In the genomic region with DNA sequence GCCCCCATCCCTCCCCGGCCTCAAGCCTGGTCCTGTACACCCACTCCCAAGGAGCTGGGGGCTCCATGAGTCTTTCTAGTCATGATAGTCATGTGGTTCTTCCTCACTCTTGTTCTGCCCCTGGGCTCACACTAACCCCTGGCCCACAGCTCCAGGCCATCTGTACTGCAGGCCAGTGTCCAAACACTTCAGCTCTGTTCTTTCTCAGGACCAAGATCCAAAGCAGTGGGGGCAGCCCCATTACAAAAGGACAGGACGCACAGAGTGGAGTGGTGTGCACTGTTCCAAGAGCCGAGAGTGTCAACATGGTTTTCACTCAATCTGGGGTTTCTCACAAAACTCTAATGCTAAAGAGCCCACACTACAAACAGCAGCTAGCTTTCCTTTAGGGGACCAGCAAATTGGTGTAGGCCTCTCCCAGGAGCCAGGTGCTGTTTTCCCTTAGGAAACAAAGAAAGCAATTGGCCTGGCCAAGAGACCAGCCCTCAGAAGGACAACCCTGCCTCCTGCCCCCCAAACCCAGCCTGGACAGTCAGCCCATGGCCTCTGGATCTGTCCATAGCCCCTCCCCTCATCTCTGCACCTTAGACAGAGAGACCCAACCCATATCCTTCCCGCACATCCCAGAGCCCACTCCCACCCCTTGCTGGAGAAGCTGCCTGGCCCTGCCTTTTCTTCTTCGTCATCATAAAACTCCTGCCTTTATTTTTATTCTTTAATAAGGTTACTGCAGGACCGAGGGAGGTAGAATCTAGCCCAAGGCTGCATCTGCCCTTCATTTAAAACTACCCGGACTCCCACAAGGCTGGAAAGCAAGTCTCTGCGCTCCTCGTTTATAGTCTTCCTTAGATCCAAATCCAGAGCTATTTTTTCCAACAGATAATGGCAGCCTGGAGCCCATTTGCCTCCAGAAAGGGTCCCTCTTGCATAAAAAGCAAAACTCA, we compare ENCODE assay signal across 11 mouse cellular contexts.
A peak's percentile ranks its signal among the peaks of the same experiment; 100 is the strongest.
DNase-seq lines count a peak whose midpoint lies in the region; ATAC-seq and TF ChIP-seq lines count a peak whose summit lies in the region.
"Had no signal": no experiment of that assay in that cellular context is flagged by ENCODE, and none has a peak within 500 bp of the region (broad histone marks: within the 10 kb centered on the region; RNA-seq: fewer than 3 reads in every experiment).

No protein-coding gene starts in this region.

- no peaks in the 10 kb centered on the region for H3K4me1 ChIP-seq in kidney, adult 2 months (ENCODE audit: control insufficient read depth, insufficient read depth, low read length)
- H3K4me1 ChIP-seq in embryonic facial prominence, embryonic 13.5 days: peaks cover 23% of the 10 kb centered on the region
- no peaks in the 10 kb centered on the region for H3K4me1 ChIP-seq in lung, postnatal 0 days (ENCODE audit: insufficient read depth, low read depth, low read length)
- H3K4me1 ChIP-seq in forebrain, embryonic 15.5 days: no peaks in the 10 kb centered on the region
- H3K4me1 ChIP-seq: hindbrain, embryonic 15.5 days; liver, embryonic 13.5 days had no signal

- no peak overlapping the region for H3K27ac ChIP-seq in kidney, adult 2 months (ENCODE audit: insufficient read depth, low read depth, low read length)
- peak overlapping the region; percentile 83 for H3K27ac ChIP-seq in embryonic facial prominence, embryonic 13.5 days
- no peak overlapping the region for H3K27ac ChIP-seq in lung, postnatal 0 days (ENCODE audit: low read length)
- H3K27ac ChIP-seq in forebrain, embryonic 15.5 days (replicated peaks): no peak overlapping the region
- H3K27ac ChIP-seq: hindbrain, embryonic 15.5 days; liver, embryonic 13.5 days had no signal

- no peaks in the 10 kb centered on the region for H3K36me3 ChIP-seq in kidney, adult 2 months (ENCODE audit: control insufficient read depth, insufficient read depth, low read length)
- H3K36me3 ChIP-seq in embryonic facial prominence, embryonic 13.5 days: no peaks in the 10 kb centered on the region
- no peaks in the 10 kb centered on the region for H3K36me3 ChIP-seq in lung, postnatal 0 days (ENCODE audit: insufficient read depth, low read length)
- H3K36me3 ChIP-seq in forebrain, embryonic 15.5 days: no peaks in the 10 kb centered on the region
- H3K36me3 ChIP-seq: hindbrain, embryonic 15.5 days; liver, embryonic 13.5 days had no signal

- TF ChIP-seq POLR2A in kidney, adult 2 months (IDR thresholded peaks at IDR 0.05; ENCODE audit: low read depth, low read length): no peak

- no peaks in the 10 kb centered on the region for H3K27me3 ChIP-seq in kidney, adult 2 months (replicated peaks; ENCODE audit: control insufficient read depth, insufficient read depth, low read length)
- no peaks in the 10 kb centered on the region for H3K27me3 ChIP-seq in embryonic facial prominence, embryonic 13.5 days
- no peaks in the 10 kb centered on the region for H3K27me3 ChIP-seq in lung, postnatal 0 days (replicated peaks; ENCODE audit: insufficient read depth, low read length)
- H3K27me3 ChIP-seq in forebrain, embryonic 15.5 days: no peaks in the 10 kb centered on the region
- H3K27me3 ChIP-seq: CH12.LX; hindbrain, embryonic 15.5 days; liver, embryonic 13.5 days had no signal

- H3K9me3 ChIP-seq in embryonic facial prominence, embryonic 13.5 days: no peaks in the 10 kb centered on the region
- no peaks in the 10 kb centered on the region for H3K9me3 ChIP-seq in lung, postnatal 0 days (ENCODE audit: low read length)
- H3K9me3 ChIP-seq in forebrain, embryonic 15.5 days: no peaks in the 10 kb centered on the region
- H3K9me3 ChIP-seq: hindbrain, embryonic 15.5 days; liver, embryonic 13.5 days had no signal

- H3K4me2 ChIP-seq in embryonic facial prominence, embryonic 13.5 days: no peak overlapping the region
- H3K4me2 ChIP-seq in lung, postnatal 0 days (replicated peaks; ENCODE audit: low read depth, low read length): no peak overlapping the region
- H3K4me2 ChIP-seq in forebrain, embryonic 15.5 days (replicated peaks): no peak overlapping the region
- H3K4me2 ChIP-seq: hindbrain, embryonic 15.5 days; liver, embryonic 13.5 days had no signal

- intact Hi-C loops in heart, postnatal 10 days (cut with DNase I): loop anchor here (5.0 to 10.0 kb wide), 2 partner anchors 56 to 1128 kb away; partner anchors contain the start of gene Cdh11

- TF ChIP-seq CTCF in kidney, adult 2 months (conservative IDR thresholded peaks at IDR 0.05; ENCODE audit: insufficient read depth, insufficient read length, low read depth, low read length): no peak
- no peak for TF ChIP-seq CTCF in lung, postnatal 0 days (IDR thresholded peaks at IDR 0.05)

- 79% methylated on average over 9 of the region's 9 CpGs for WGBS in kidney, adult 2 months
- WGBS in embryonic facial prominence, embryonic 13.5 days: 56% methylated on average over 9 of the region's 9 CpGs
- WGBS in lung, postnatal 0 days: 76% methylated on average over 9 of the region's 9 CpGs
- 79% methylated on average over 9 of the region's 9 CpGs for WGBS in forebrain, embryonic 15.5 days

- no peak overlapping the region for H3K4me3 ChIP-seq in kidney, adult 2 months (ENCODE audit: insufficient read depth, low read depth, low read length)
- no peak overlapping the region for H3K4me3 ChIP-seq in embryonic facial prominence, embryonic 13.5 days
- no peak overlapping the region for H3K4me3 ChIP-seq in lung, postnatal 0 days (ENCODE audit: low read depth, low read length)
- H3K4me3 ChIP-seq in forebrain, embryonic 15.5 days: no peak overlapping the region
- H3K4me3 ChIP-seq: hindbrain, embryonic 15.5 days; liver, embryonic 13.5 days had no signal

- no peak for TF ChIP-seq EP300 in lung, postnatal 0 days (IDR thresholded peaks at IDR 0.05)

- H3K9ac ChIP-seq in embryonic facial prominence, embryonic 13.5 days: no peak overlapping the region
- H3K9ac ChIP-seq in lung, postnatal 0 days (replicated peaks; ENCODE audit: low read depth): no peak overlapping the region
- H3K9ac ChIP-seq in forebrain, embryonic 15.5 days (replicated peaks): no peak overlapping the region
- H3K9ac ChIP-seq: hindbrain, embryonic 15.5 days; liver, embryonic 13.5 days had no signal

- DNase-seq in kidney, adult 2 months: peak; percentile 13
- no peak for DNase-seq in kidney, adult 18-20 months
- peak; percentile 61 to 68 for DNase-seq in heart, postnatal 10 days
- no peak for DNase-seq in lung, postnatal 0 days (ENCODE audit: low spot score)
- DNase-seq in c-Kit-positive CD71-positive TER-119-positive erythroid progenitor cells, embryonic 14.5 days (ENCODE audit: low spot score): no peak
- no peak for DNase-seq in spleen, adult 18-20 months
- DNase-seq: liver, embryonic 13.5 days had no signal

- no peak for ATAC-seq in embryonic facial prominence, embryonic 13.5 days (ENCODE audit: insufficient number of reproducible peaks, insufficient read depth, low FRiP score, low TSS enrichment, low read depth)
- peak; percentile 28; the same call in 1 of the 2 replicates for ATAC-seq in lung, postnatal 0 days
- no peak for ATAC-seq in forebrain, embryonic 15.5 days (replicated peaks)

Comparison
In these comparisons a context has a peak if more than half of its experiments do, and no peak if none do; other contexts are left out.
1. DNase-seq: peak in kidney, adult 2 months (single experiment) and heart, postnatal 10 days (2 of 2); none in kidney, adult 18-20 months (single experiment), lung, postnatal 0 days (single experiment), c-Kit-positive CD71-positive TER-119-positive erythroid progenitor cells, embryonic 14.5 days (single experiment) and spleen, adult 18-20 months (0 of 2).